Mouse (Mus musculus): ENCODE measurements around the gene Dbh. TPM values are rescaled to one million over a fixed set of nuclear protein-coding genes. Genes with fewer than 3 reads are reported as not detected.

The Dbh gene
- total RNA-seq, 2 experiments from 2014 or later = 0.25 to 0.48 TPM

- DNase-seq = peak; percentile 45 to 46
These were observed 1.0 kb downstream of the Dbh start for GRCm38 (mm10) chr2:27166074-27166473.

- no peak for DNase-seq
These were observed 2.0 kb downstream of the Dbh start for GRCm38 (mm10) chr2:27166999-27167398.

GRCm38 (mm10) chr2:27174242-27174641 is 9.2 kb downstream of the Dbh start:
- DNase-seq = no peak

GRCm38 (mm10) chr2:27175696-27176267 is 10.7 kb downstream of the Dbh start:
- DNase-seq = no peak

GRCm38 (mm10) chr2:27179101-27179500 is 14.1 kb downstream of the Dbh start:
- DNase-seq = no peak

GRCm38 (mm10) chr2:27181907-27182306 is 16.9 kb downstream of the Dbh start:
- DNase-seq = no peak

- no peak for DNase-seq
These were observed 18.7 kb downstream of the Dbh start for GRCm38 (mm10) chr2:27183734-27184133.

- DNase-seq = no peak
These were observed 22.5 kb downstream of the Dbh start for GRCm38 (mm10) chr2:27187531-27187930.

GRCm38 (mm10) chr2:27189994-27190393 is 25.0 kb downstream of the Dbh start:
- no peak for DNase-seq

GRCm38 (mm10) chr2:27198551-27199246 is 33.7 kb downstream of the Dbh start:
- no peak for DNase-seq

- no peak for DNase-seq
These were observed 35.6 kb downstream of the Dbh start for GRCm38 (mm10) chr2:27200586-27200985.

GRCm38 (mm10) chr2:27205666-27206065 is 40.6 kb downstream of the Dbh start:
- DNase-seq = peak in 1 of 2 experiments; percentile 35

GRCm38 (mm10) chr2:27206128-27206797 is 41.2 kb downstream of the Dbh start:
- no peak for DNase-seq

- no peak for DNase-seq
These were observed 42.1 kb downstream of the Dbh start for GRCm38 (mm10) chr2:27207126-27207525.

- DNase-seq = no peak
These were observed 44.3 kb downstream of the Dbh start for GRCm38 (mm10) chr2:27209370-27209769.

GRCm38 (mm10) chr2:27209816-27210215 is 44.8 kb downstream of the Dbh start:
- no peak for DNase-seq

GRCm38 (mm10) chr2:27210255-27210654 is 45.2 kb downstream of the Dbh start:
- DNase-seq = no peak

GRCm38 (mm10) chr2:27210676-27211210 is 45.7 kb downstream of the Dbh start:
- no peak for DNase-seq

GRCm38 (mm10) chr2:27211966-27212893 is 47.2 kb downstream of the Dbh start:
- peak in 1 of 2 experiments; percentile 64 for DNase-seq

GRCm38 (mm10) chr2:27215537-27215936 is 50.5 kb downstream of the Dbh start:
- no peak for DNase-seq

GRCm38 (mm10) chr2:27218121-27218544 is 53.1 kb downstream of the Dbh start:
- DNase-seq = no peak

GRCm38 (mm10) chr2:27218569-27218968 is 53.5 kb downstream of the Dbh start:
- DNase-seq = no peak

All from layer of hippocampus, postnatal 36 days (tissue).